Mouse (Mus musculus): Measurements from ENCODE around the gene Rnf213. TPM values are rescaled to one million over a fixed set of nuclear protein-coding genes. Genes with fewer than 3 reads are reported as not detected.

Rnf213 gene
- polyA plus RNA-seq, 1 experiment, result 16.7 TPM

DNA sequence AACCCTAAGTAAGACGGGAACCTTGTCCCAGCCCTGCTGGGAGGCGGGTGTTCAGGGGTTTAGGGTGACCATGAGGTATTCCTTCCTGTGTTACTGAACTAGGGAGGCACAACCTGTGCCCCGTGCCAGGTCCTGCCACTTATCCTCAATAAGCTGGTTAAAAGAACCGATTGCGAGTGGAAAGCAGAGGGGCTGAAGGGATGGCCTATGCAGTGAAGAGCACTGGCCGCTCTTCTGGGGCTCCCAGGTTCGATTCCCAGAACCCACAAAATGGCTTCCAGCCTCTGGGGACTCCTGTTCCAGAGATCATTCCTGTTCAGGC lies 544 bp downstream of the Rnf213 start:
- H3K36me3 ChIP-seq (ENCODE audit: control insufficient read depth, insufficient read depth), result no peaks in the 10 kb centered on the region
- H3K79me2 ChIP-seq (ENCODE audit: control insufficient read depth, insufficient read depth), result peaks cover 3% of the 10 kb centered on the region
- H3K27me3 ChIP-seq (ENCODE audit: control insufficient read depth, insufficient read depth, insufficient read length), result no peaks in the 10 kb centered on the region
- TF ChIP-seq MAX (IDR thresholded peaks at IDR 0.05; ENCODE audit: low read depth), result no peak
- TF ChIP-seq POLR2AphosphoS2 (IDR thresholded peaks at IDR 0.05; ENCODE audit: insufficient read length, low read depth), result no peak
- no peak for TF ChIP-seq USF1 (IDR thresholded peaks at IDR 0.05; ENCODE audit: low read depth)
- TF ChIP-seq TCF12 (IDR thresholded peaks at IDR 0.05; ENCODE audit: insufficient read depth, poor library complexity, severe bottlenecking), result no peak
- TF ChIP-seq E2F4 (IDR thresholded peaks at IDR 0.05; ENCODE audit: insufficient read depth), result no peak
- TF ChIP-seq REST (IDR thresholded peaks at IDR 0.05; ENCODE audit: insufficient read depth, insufficient read length), result no peak
- TF ChIP-seq SRF (IDR thresholded peaks at IDR 0.05; ENCODE audit: control insufficient read depth, insufficient read length, low read depth), result no peak
- no peak for TF ChIP-seq CEBPB (IDR thresholded peaks at IDR 0.05; ENCODE audit: insufficient read depth, poor library complexity, severe bottlenecking)
- TF ChIP-seq TCF3 (IDR thresholded peaks at IDR 0.05; ENCODE audit: insufficient read length, low read depth), result no peak
- peak overlapping the region; percentile 91 for H3K4me3 ChIP-seq
- peak overlapping the region; percentile 7 for H3ac ChIP-seq (ENCODE audit: control insufficient read depth, insufficient read length)
- peak overlapping the region; percentile 85 for H3K4me2 ChIP-seq (ENCODE audit: low read depth)

DNA sequence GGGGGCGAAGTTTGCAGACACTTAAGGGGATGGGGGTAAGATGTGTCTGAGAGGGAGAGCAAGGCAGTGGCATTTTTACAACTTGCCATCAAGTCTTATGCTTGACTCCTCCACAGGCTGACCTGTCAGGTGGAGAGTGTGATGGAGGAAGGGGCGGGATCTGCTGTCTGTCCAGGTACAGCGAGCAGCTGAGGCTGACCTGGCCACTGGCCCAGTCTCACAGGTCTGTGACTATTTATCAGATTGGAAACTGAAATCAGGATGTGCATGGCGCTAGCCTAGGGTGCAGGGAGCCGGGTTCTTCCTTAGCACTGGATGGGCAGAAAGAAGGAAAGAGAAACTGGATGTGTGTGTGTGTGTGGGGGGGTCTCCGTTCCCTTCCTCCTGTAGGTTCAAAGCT lies 1.3 kb downstream of the Rnf213 start:
- H3ac ChIP-seq (ENCODE audit: control insufficient read depth, insufficient read length), result no peak overlapping the region
- peak overlapping the region; percentile 85 for H3K4me2 ChIP-seq (ENCODE audit: low read depth)
- no peak overlapping the region for H3K4me3 ChIP-seq
- TF ChIP-seq REST (IDR thresholded peaks at IDR 0.05; ENCODE audit: insufficient read depth, insufficient read length) (no peak), MAX (IDR thresholded peaks at IDR 0.05; ENCODE audit: low read depth) (no peak), CEBPB (IDR thresholded peaks at IDR 0.05; ENCODE audit: insufficient read depth, poor library complexity, severe bottlenecking) (no peak), E2F4 (IDR thresholded peaks at IDR 0.05; ENCODE audit: insufficient read depth) (no peak), TCF12 (IDR thresholded peaks at IDR 0.05; ENCODE audit: insufficient read depth, poor library complexity, severe bottlenecking) (no peak), MYOG (IDR thresholded peaks at IDR 0.05; ENCODE audit: control insufficient read depth in 1 of 3, insufficient read depth in 1 of 3, insufficient read length in 2 of 3, low read depth in 2 of 3) (no peak), POLR2A (IDR thresholded peaks at IDR 0.05; ENCODE audit: insufficient read length, low read depth) (no peak)
- H3K79me2 ChIP-seq (ENCODE audit: control insufficient read depth, insufficient read depth), result peaks cover 3% of the 10 kb centered on the region
- H3K27me3 ChIP-seq (ENCODE audit: control insufficient read depth, insufficient read depth, insufficient read length), result no peaks in the 10 kb centered on the region
- no peaks in the 10 kb centered on the region for H3K36me3 ChIP-seq (ENCODE audit: control insufficient read depth, insufficient read depth)

DNA sequence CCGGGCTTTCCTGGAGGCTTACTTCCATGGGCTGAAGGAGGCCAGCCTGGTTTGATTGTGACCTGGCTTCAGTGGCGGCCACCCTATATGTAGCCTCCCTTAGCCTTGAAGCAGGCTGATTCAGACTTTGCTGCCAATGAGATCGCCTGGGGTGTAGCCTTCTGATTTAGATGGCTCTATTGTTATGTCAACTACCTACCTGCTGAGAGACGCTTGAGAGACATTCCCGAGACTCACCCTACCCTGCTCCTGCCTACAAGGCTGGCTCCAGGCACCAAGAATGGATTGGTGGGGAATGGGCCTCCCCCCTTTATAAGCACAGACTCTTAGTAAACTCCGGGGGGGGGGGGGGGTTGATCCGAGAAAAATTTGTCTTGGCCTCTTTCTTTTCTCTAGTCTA lies 2.5 kb downstream of the Rnf213 start:
- H3ac ChIP-seq (ENCODE audit: control insufficient read depth, insufficient read length), result no peak overlapping the region
- no peaks in the 10 kb centered on the region for H3K27me3 ChIP-seq (ENCODE audit: control insufficient read depth, insufficient read depth, insufficient read length)
- H3K4me2 ChIP-seq (ENCODE audit: low read depth), result no peak overlapping the region
- peaks cover 6% of the 10 kb centered on the region for H3K36me3 ChIP-seq (ENCODE audit: control insufficient read depth, insufficient read depth)
- TF ChIP-seq USF1 (IDR thresholded peaks at IDR 0.05; ENCODE audit: low read depth), result no peak
- no peak for TF ChIP-seq MAX (IDR thresholded peaks at IDR 0.05; ENCODE audit: low read depth)
- TF ChIP-seq MYOD1 (IDR thresholded peaks at IDR 0.05; ENCODE audit: control insufficient read depth in 1 of 3, insufficient read length in 2 of 3, low read depth in 2 of 3), result no peak
- no peak for TF ChIP-seq MYOG (IDR thresholded peaks at IDR 0.05; ENCODE audit: control insufficient read depth in 1 of 3, insufficient read depth in 1 of 3, insufficient read length in 2 of 3, low read depth in 2 of 3)
- TF ChIP-seq POLR2A (IDR thresholded peaks at IDR 0.05; ENCODE audit: insufficient read length, low read depth), result no peak
- no peak for TF ChIP-seq REST (IDR thresholded peaks at IDR 0.05; ENCODE audit: insufficient read depth, insufficient read length)
- TF ChIP-seq CEBPB (IDR thresholded peaks at IDR 0.05; ENCODE audit: insufficient read depth, poor library complexity, severe bottlenecking), result no peak
- TF ChIP-seq E2F4 (IDR thresholded peaks at IDR 0.05; ENCODE audit: insufficient read depth), result no peak
- TF ChIP-seq TCF12 (IDR thresholded peaks at IDR 0.05; ENCODE audit: insufficient read depth, poor library complexity, severe bottlenecking), result no peak
- H3K4me3 ChIP-seq, result no peak overlapping the region
- H3K79me2 ChIP-seq (ENCODE audit: control insufficient read depth, insufficient read depth), result peaks cover 3% of the 10 kb centered on the region

DNA sequence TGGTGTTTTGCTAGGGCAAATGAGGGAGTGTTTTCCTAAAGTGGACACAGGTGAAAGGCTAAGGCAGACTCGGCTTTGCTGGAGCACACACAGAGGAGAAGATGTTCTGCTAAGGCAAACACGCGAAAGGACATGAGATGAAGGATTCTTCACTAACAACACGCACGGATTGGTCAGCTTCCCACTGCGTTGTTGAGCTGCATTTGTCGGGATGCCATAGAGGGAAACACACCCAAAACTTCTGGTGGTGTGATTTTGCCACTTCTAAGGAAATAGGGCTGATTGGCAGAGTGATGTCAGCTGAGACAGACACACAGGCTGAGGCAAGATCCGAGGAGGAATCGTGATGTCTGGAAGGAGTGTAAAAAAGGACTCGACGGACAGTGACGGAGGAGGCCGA lies 3.0 kb downstream of the Rnf213 start:
- Histone ChIP-seq H3K4me3 (no peak overlapping the region), H3K36me3 (ENCODE audit: control insufficient read depth, insufficient read depth) (peaks cover 9% of the 10 kb centered on the region), H3K4me2 (ENCODE audit: low read depth) (no peak overlapping the region), H3ac (ENCODE audit: control insufficient read depth, insufficient read length) (no peak overlapping the region), H3K79me2 (ENCODE audit: control insufficient read depth, insufficient read depth) (peaks cover 3% of the 10 kb centered on the region), H3K27me3 (ENCODE audit: control insufficient read depth, insufficient read depth, insufficient read length) (no peaks in the 10 kb centered on the region)
- TF ChIP-seq USF1 (IDR thresholded peaks at IDR 0.05; ENCODE audit: low read depth) (no peak), REST (IDR thresholded peaks at IDR 0.05; ENCODE audit: insufficient read depth, insufficient read length) (no peak), MAX (IDR thresholded peaks at IDR 0.05; ENCODE audit: low read depth) (no peak), SRF (IDR thresholded peaks at IDR 0.05; ENCODE audit: control insufficient read depth, insufficient read length, low read depth) (no peak), MYOG (IDR thresholded peaks at IDR 0.05; ENCODE audit: control insufficient read depth in 1 of 3, insufficient read depth in 1 of 3, insufficient read length in 2 of 3, low read depth in 2 of 3) (no peak), TCF3 (IDR thresholded peaks at IDR 0.05; ENCODE audit: insufficient read length, low read depth) (no peak), TCF12 (IDR thresholded peaks at IDR 0.05; ENCODE audit: insufficient read depth, poor library complexity, severe bottlenecking) (no peak), POLR2A (IDR thresholded peaks at IDR 0.05; ENCODE audit: insufficient read length, low read depth) (no peak), POLR2AphosphoS2 (IDR thresholded peaks at IDR 0.05; ENCODE audit: insufficient read length, low read depth) (no peak), CEBPB (IDR thresholded peaks at IDR 0.05; ENCODE audit: insufficient read depth, poor library complexity, severe bottlenecking) (no peak), MYOD1 (IDR thresholded peaks at IDR 0.05; ENCODE audit: control insufficient read depth in 1 of 3, insufficient read length in 2 of 3, low read depth in 2 of 3) (no peak), E2F4 (IDR thresholded peaks at IDR 0.05; ENCODE audit: insufficient read depth) (no peak)

DNA sequence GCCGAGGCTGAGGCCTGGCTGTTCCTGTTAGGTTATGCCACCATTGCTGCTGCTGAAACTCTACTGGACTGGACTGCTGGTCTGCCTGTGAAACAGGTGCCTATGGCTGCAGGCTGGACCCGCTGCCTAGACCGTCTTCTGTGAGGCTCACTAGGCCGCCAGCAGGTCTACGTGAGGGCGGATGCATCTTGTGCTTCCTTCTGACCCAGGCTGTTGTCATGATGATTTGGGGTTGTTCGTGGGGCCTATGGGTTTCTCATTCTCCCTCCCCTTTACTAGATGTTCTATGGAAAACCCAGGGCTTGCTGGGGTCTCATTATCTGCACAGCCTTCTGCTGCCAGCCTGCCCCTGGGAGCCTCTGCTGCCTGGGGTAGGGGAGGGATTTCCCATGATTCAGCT lies 3.6 kb downstream of the Rnf213 start:
- Histone ChIP-seq H3K36me3 (ENCODE audit: control insufficient read depth, insufficient read depth) (peaks cover 11% of the 10 kb centered on the region), H3K4me2 (ENCODE audit: low read depth) (no peak overlapping the region), H3ac (ENCODE audit: control insufficient read depth, insufficient read length) (no peak overlapping the region), H3K4me3 (no peak overlapping the region), H3K27me3 (ENCODE audit: control insufficient read depth, insufficient read depth, insufficient read length) (no peaks in the 10 kb centered on the region), H3K79me2 (ENCODE audit: control insufficient read depth, insufficient read depth) (peaks cover 3% of the 10 kb centered on the region)
- TF ChIP-seq MAX (IDR thresholded peaks at IDR 0.05; ENCODE audit: low read depth) (no peak), USF1 (IDR thresholded peaks at IDR 0.05; ENCODE audit: low read depth) (no peak)
